Mouse (Mus musculus) midbrain, embryonic 12.5 days (tissue): ENCODE measurements around the gene Cnnm2. TPM values are rescaled to one million over a fixed set of nuclear protein-coding genes. Genes with fewer than 3 reads are reported as not detected.

Experiments used
- ATAC-seq: fragments of 200-750 bp; cut with Nextera tagmentation; 2 replicates; pipeline ENCODE4 v1.8.0; 2017; ENCODE audit warnings: low read depth, moderate TSS enrichment, moderate library complexity; ENCODE audit not compliant: low FRiP score
- H3K27ac ChIP-seq: fragments of 300-500 bp; sonication (generic); replicated peaks from 2 replicates; pipeline ENCODE4 v1.5.1; 2016; ENCODE audit warnings: mild to moderate bottlenecking
- H3K27me3 ChIP-seq: fragments of 300-500 bp; sonication (generic); 2 replicates; pipeline ENCODE4 v1.6.1; 2016; ENCODE audit warnings: mild to moderate bottlenecking
- H3K36me3 ChIP-seq: fragments of 300-500 bp; sonication (generic); 2 replicates; pipeline ENCODE4 v1.6.1; 2016
- H3K4me1 ChIP-seq: fragments of 300-500 bp; sonication (generic); 2 replicates; pipeline ENCODE4 v1.6.1; 2016
- H3K4me2 ChIP-seq: fragments of 300-500 bp; sonication (generic); replicated peaks from 2 replicates; pipeline ENCODE4 v1.6.1; 2016; ENCODE audit warnings: mild to moderate bottlenecking, moderate library complexity
- H3K4me3 ChIP-seq: fragments of 300-500 bp; sonication (generic); 2 replicates; pipeline ENCODE4 v1.5.1; 2016; ENCODE audit warnings: mild to moderate bottlenecking
- H3K9ac ChIP-seq: fragments of 300-500 bp; sonication (generic); replicated peaks from 2 replicates; pipeline ENCODE4 v1.6.1; 2016; ENCODE audit warnings: mild to moderate bottlenecking, moderate library complexity
- H3K9me3 ChIP-seq: fragments of 300-500 bp; sonication (generic); 2 replicates; pipeline ENCODE4 v1.6.1; 2016; ENCODE audit warnings: mild to moderate bottlenecking
- WGBS: fragments of 180-500 bp; shearing (Covaris S2); methylation state at CpG from one replicate; pipeline ENCODE4 v1.1.7; 2016; 5-methylcytosine and 5-hydroxymethylcytosine counted together
- polyA plus RNA-seq: library from polyadenylated mRNA; unstranded; fragments of >200 nt; fragmentation: Nextera tagmentation; extraction: Ambion mirVana; gene quantifications from 2 replicates; pipeline ENCODE4 v1.2.1, GENCODE M21; 2016

Gene Cnnm2
- polyA plus RNA-seq, 1 experiment from 2014 or later, result 7.2 TPM

- Histone ChIP-seq H3K4me1 (no peaks in the 10 kb centered on the region; the same call in 1 of the 2 replicates), H3K36me3 (no peaks in the 10 kb centered on the region; the same call in 1 of the 2 replicates), H3K27me3 (no peaks in the 10 kb centered on the region), H3K27ac (no peak overlapping the region), H3K4me2 (no peak overlapping the region), H3K4me3 (no peak overlapping the region), H3K9ac (no peak overlapping the region), H3K9me3 (no peaks in the 10 kb centered on the region)
- ATAC-seq, result no peak
- 83% methylated on average over 3 of the region's 3 CpGs for WGBS
These were observed 112.5 kb downstream of the Cnnm2 start for GRCm38 (mm10) chr19:46873924-46874323.

- H3K4me1 ChIP-seq, result no peaks in the 10 kb centered on the region
- no peaks in the 10 kb centered on the region for H3K27me3 ChIP-seq
- no peaks in the 10 kb centered on the region for H3K9me3 ChIP-seq
- no peak overlapping the region for H3K27ac ChIP-seq
- 40% methylated on average over 12 of the region's 12 CpGs for WGBS
- H3K4me2 ChIP-seq, result no peak overlapping the region
- no peak overlapping the region for H3K9ac ChIP-seq
- H3K36me3 ChIP-seq, result no peaks in the 10 kb centered on the region; the same call in 1 of the 2 replicates
- ATAC-seq, result peak; percentile 27; the same call in 1 of the 2 replicates
- no peak overlapping the region for H3K4me3 ChIP-seq
These were observed 114.4 kb downstream of the Cnnm2 start for GRCm38 (mm10) chr19:46875790-46876189.

- Histone ChIP-seq H3K4me3 (no peak overlapping the region), H3K27me3 (no peaks in the 10 kb centered on the region), H3K27ac (no peak overlapping the region), H3K9ac (no peak overlapping the region), H3K4me1 (no peaks in the 10 kb centered on the region), H3K4me2 (no peak overlapping the region), H3K9me3 (no peaks in the 10 kb centered on the region), H3K36me3 (peaks cover 4% of the 10 kb centered on the region)
- WGBS, result 91% methylated on average over 13 of the region's 13 CpGs
- no peak for ATAC-seq
These were observed 116.5 kb downstream of the Cnnm2 start for GRCm38 (mm10) chr19:46877886-46878285.

GRCm38 (mm10) chr19:46878346-46878745, 117.0 kb downstream of the Cnnm2 start:
- no peak overlapping the region for H3K4me3 ChIP-seq
- WGBS, result 62% methylated on average over 13 of the region's 13 CpGs
- no peak overlapping the region for H3K4me2 ChIP-seq
- H3K4me1 ChIP-seq, result no peaks in the 10 kb centered on the region
- no peak overlapping the region for H3K27ac ChIP-seq
- H3K9me3 ChIP-seq, result no peaks in the 10 kb centered on the region
- H3K36me3 ChIP-seq, result peaks cover 9% of the 10 kb centered on the region
- no peak overlapping the region for H3K9ac ChIP-seq
- ATAC-seq, result no peak
- H3K27me3 ChIP-seq, result no peaks in the 10 kb centered on the region

- Histone ChIP-seq H3K27me3 (no peaks in the 10 kb centered on the region), H3K4me2 (no peak overlapping the region), H3K9ac (no peak overlapping the region), H3K27ac (no peak overlapping the region), H3K4me1 (no peaks in the 10 kb centered on the region), H3K36me3 (peaks cover 24% of the 10 kb centered on the region), H3K9me3 (no peaks in the 10 kb centered on the region), H3K4me3 (no peak overlapping the region)
- WGBS, result 95% methylated on average over 2 of the region's 2 CpGs
- no peak for ATAC-seq
These were observed 118.5 kb downstream of the Cnnm2 start for GRCm38 (mm10) chr19:46879876-46880275.

- no peaks in the 10 kb centered on the region for H3K4me1 ChIP-seq
- H3K9ac ChIP-seq, result no peak overlapping the region
- no peak for ATAC-seq
- no peak overlapping the region for H3K4me2 ChIP-seq
- H3K9me3 ChIP-seq, result no peaks in the 10 kb centered on the region
- peaks cover 74% of the 10 kb centered on the region for H3K36me3 ChIP-seq
- no peak overlapping the region for H3K4me3 ChIP-seq
- 93% methylated on average over 4 of the region's 4 CpGs for WGBS
- H3K27ac ChIP-seq, result no peak overlapping the region
- H3K27me3 ChIP-seq, result no peaks in the 10 kb centered on the region
These were observed 124.0 kb downstream of the Cnnm2 start for GRCm38 (mm10) chr19:46885365-46885764.

- WGBS, result 88% methylated on average over 7 of the region's 7 CpGs
- H3K4me2 ChIP-seq, result no peak overlapping the region
- H3K27ac ChIP-seq, result no peak overlapping the region
- H3K4me3 ChIP-seq, result no peak overlapping the region
- H3K9ac ChIP-seq, result no peak overlapping the region
- no peak for ATAC-seq
- H3K4me1 ChIP-seq, result no peaks in the 10 kb centered on the region
- peaks cover 85% of the 10 kb centered on the region for H3K36me3 ChIP-seq
- H3K9me3 ChIP-seq, result no peaks in the 10 kb centered on the region
- H3K27me3 ChIP-seq, result no peaks in the 10 kb centered on the region
These were observed 125.4 kb downstream of the Cnnm2 start for GRCm38 (mm10) chr19:46886826-46887225.

GRCm38 (mm10) chr19:46887811-46888527, 126.6 kb downstream of the Cnnm2 start:
- Histone ChIP-seq H3K4me3 (no peak overlapping the region), H3K27ac (no peak overlapping the region), H3K9ac (no peak overlapping the region), H3K36me3 (peaks cover 96% of the 10 kb centered on the region), H3K9me3 (no peaks in the 10 kb centered on the region), H3K27me3 (no peaks in the 10 kb centered on the region), H3K4me2 (no peak overlapping the region), H3K4me1 (no peaks in the 10 kb centered on the region)
- WGBS, result 89% methylated on average over 14 of the region's 14 CpGs
- no peak for ATAC-seq

GRCm38 (mm10) chr19:46889666-46890065, 128.3 kb downstream of the Cnnm2 start:
- 95% methylated on average over 8 of the region's 8 CpGs for WGBS
- Histone ChIP-seq H3K27me3 (no peaks in the 10 kb centered on the region), H3K4me2 (no peak overlapping the region), H3K36me3 (peaks cover 79% of the 10 kb centered on the region), H3K4me1 (no peaks in the 10 kb centered on the region), H3K27ac (no peak overlapping the region), H3K9ac (no peak overlapping the region), H3K9me3 (no peaks in the 10 kb centered on the region), H3K4me3 (no peak overlapping the region)
- ATAC-seq, result no peak

- H3K4me1 ChIP-seq, result no peaks in the 10 kb centered on the region
- 91% methylated on average over 8 of the region's 8 CpGs for WGBS
- no peaks in the 10 kb centered on the region for H3K27me3 ChIP-seq
- ATAC-seq, result no peak
- H3K27ac ChIP-seq, result no peak overlapping the region
- H3K9me3 ChIP-seq, result no peaks in the 10 kb centered on the region
- H3K4me3 ChIP-seq, result no peak overlapping the region
- no peak overlapping the region for H3K9ac ChIP-seq
- H3K4me2 ChIP-seq, result no peak overlapping the region
- H3K36me3 ChIP-seq, result peaks cover 69% of the 10 kb centered on the region
These were observed 129.3 kb downstream of the Cnnm2 start for GRCm38 (mm10) chr19:46890657-46891056.

- no peak overlapping the region for H3K4me2 ChIP-seq
- no peak overlapping the region for H3K4me3 ChIP-seq
- H3K36me3 ChIP-seq, result peaks cover 65% of the 10 kb centered on the region
- H3K9me3 ChIP-seq, result peaks cover 6% of the 10 kb centered on the region; the same call in 1 of the 2 replicates
- H3K9ac ChIP-seq, result no peak overlapping the region
- H3K27me3 ChIP-seq, result no peaks in the 10 kb centered on the region
- H3K27ac ChIP-seq, result no peak overlapping the region
- no peaks in the 10 kb centered on the region for H3K4me1 ChIP-seq
- WGBS, result 93% methylated on average over 3 of the region's 3 CpGs
- ATAC-seq, result no peak
These were observed 131.5 kb downstream of the Cnnm2 start for GRCm38 (mm10) chr19:46892856-46893255.

- no peaks in the 10 kb centered on the region for H3K27me3 ChIP-seq
- 89% methylated on average over 7 of the region's 7 CpGs for WGBS
- H3K4me2 ChIP-seq, result no peak overlapping the region
- no peak overlapping the region for H3K27ac ChIP-seq
- H3K4me3 ChIP-seq, result no peak overlapping the region
- H3K9ac ChIP-seq, result no peak overlapping the region
- H3K9me3 ChIP-seq, result peaks cover 6% of the 10 kb centered on the region; the same call in 1 of the 2 replicates
- no peaks in the 10 kb centered on the region for H3K4me1 ChIP-seq
- ATAC-seq, result no peak
- H3K36me3 ChIP-seq, result peaks cover 65% of the 10 kb centered on the region
These were observed 132.1 kb downstream of the Cnnm2 start for GRCm38 (mm10) chr19:46893484-46893883.

GRCm38 (mm10) chr19:46897135-46897534, 135.7 kb downstream of the Cnnm2 start:
- WGBS, result 89% methylated on average over 3 of the region's 3 CpGs
- peaks cover 37% of the 10 kb centered on the region for H3K36me3 ChIP-seq
- no peak overlapping the region for H3K27ac ChIP-seq
- no peak for ATAC-seq
- no peak overlapping the region for H3K9ac ChIP-seq
- H3K27me3 ChIP-seq, result no peaks in the 10 kb centered on the region
- peaks cover 6% of the 10 kb centered on the region; the same call in 1 of the 2 replicates for H3K9me3 ChIP-seq
- H3K4me3 ChIP-seq, result no peak overlapping the region
- H3K4me2 ChIP-seq, result no peak overlapping the region
- no peaks in the 10 kb centered on the region for H3K4me1 ChIP-seq
